Mouse (Mus musculus): Measurements from ENCODE around the gene Fign. TPM values are rescaled to one million over a fixed set of nuclear protein-coding genes. Genes with fewer than 3 reads are reported as not detected.

The Fign gene
- polyA plus RNA-seq (2016; fragmentation: Nextera tagmentation; extraction: Ambion mirVana), result 17.0 and 19.6 TPM in 2 replicates

GRCm38 (mm10) chr2:64097937-64098617, at the start of gene Fign:
Gene Fign, minus strand, starts transcription at chr2:64098038.
- no peaks in the 10 kb centered on the region for H3K27me3 ChIP-seq
- peak; percentile 82 for ATAC-seq (ENCODE audit: low FRiP score, low read depth)
- peaks cover 24% of the 10 kb centered on the region for H3K4me1 ChIP-seq
- peak within 1 kb of the TSS; percentile 82 for H3K4me3 ChIP-seq
- WGBS, result under 1% methylated on average over 78 of the region's 85 CpGs
- H3K36me3 ChIP-seq, result no peaks in the 10 kb centered on the region
- H3K27ac ChIP-seq (replicated peaks), result peak within 1 kb of the TSS; percentile 100
- peak within 1 kb of the TSS; percentile 96 for H3K9ac ChIP-seq (replicated peaks)
- H3K9me3 ChIP-seq, result no peaks in the 10 kb centered on the region
- H3K4me2 ChIP-seq (replicated peaks), result peak within 1 kb of the TSS; percentile 72

GRCm38 (mm10) chr2:64133597-64133996, 35.8 kb upstream of the Fign start:
- no peaks in the 10 kb centered on the region for H3K9me3 ChIP-seq

GRCm38 (mm10) chr2:64120495-64120894, 22.7 kb upstream of the Fign start:
- no peaks in the 10 kb centered on the region for H3K9me3 ChIP-seq
- no peak for ATAC-seq (ENCODE audit: low FRiP score, low read depth)
- WGBS, result 88% methylated on average over 5 of the region's 5 CpGs

More at GRCm38 (mm10) chr2:64133597-64133996, 35.8 kb upstream of the Fign start:
- Histone ChIP-seq H3K27me3 (no peaks in the 10 kb centered on the region), H3K36me3 (no peaks in the 10 kb centered on the region), H3K4me3 (no peak overlapping the region), H3K4me2 (replicated peaks) (no peak overlapping the region), H3K4me1 (peaks cover 5% of the 10 kb centered on the region; the same call in 1 of the 2 replicates), H3K27ac (replicated peaks) (no peak overlapping the region), H3K9ac (replicated peaks) (no peak overlapping the region)
- 90% methylated on average over 4 of the region's 4 CpGs for WGBS
- ATAC-seq (ENCODE audit: low FRiP score, low read depth), result no peak

GRCm38 (mm10) chr2:64116613-64117012, 18.8 kb upstream of the Fign start:
- Histone ChIP-seq H3K4me3 (no peak overlapping the region), H3K9ac (replicated peaks) (no peak overlapping the region), H3K4me1 (no peaks in the 10 kb centered on the region), H3K27me3 (no peaks in the 10 kb centered on the region), H3K27ac (replicated peaks) (no peak overlapping the region), H3K4me2 (replicated peaks) (no peak overlapping the region), H3K9me3 (no peaks in the 10 kb centered on the region), H3K36me3 (no peaks in the 10 kb centered on the region)
- 78% methylated on average over 7 of the region's 7 CpGs for WGBS
- ATAC-seq (ENCODE audit: low FRiP score, low read depth), result no peak

More at GRCm38 (mm10) chr2:64120495-64120894, 22.7 kb upstream of the Fign start:
- Histone ChIP-seq H3K9ac (replicated peaks) (no peak overlapping the region), H3K4me1 (no peaks in the 10 kb centered on the region), H3K36me3 (no peaks in the 10 kb centered on the region), H3K27ac (replicated peaks) (no peak overlapping the region), H3K4me3 (no peak overlapping the region), H3K27me3 (no peaks in the 10 kb centered on the region), H3K4me2 (replicated peaks) (no peak overlapping the region)

GRCm38 (mm10) chr2:64111133-64111532, 13.3 kb upstream of the Fign start:
- Histone ChIP-seq H3K4me2 (replicated peaks) (no peak overlapping the region), H3K4me1 (no peaks in the 10 kb centered on the region), H3K27ac (replicated peaks) (no peak overlapping the region), H3K27me3 (no peaks in the 10 kb centered on the region), H3K4me3 (no peak overlapping the region), H3K9me3 (no peaks in the 10 kb centered on the region), H3K36me3 (no peaks in the 10 kb centered on the region), H3K9ac (replicated peaks) (no peak overlapping the region)
- no peak for ATAC-seq (ENCODE audit: low FRiP score, low read depth)
- 90% methylated on average over 3 of the region's 3 CpGs for WGBS

GRCm38 (mm10) chr2:64109860-64110259, 12.0 kb upstream of the Fign start:
- Histone ChIP-seq H3K36me3 (no peaks in the 10 kb centered on the region), H3K27me3 (no peaks in the 10 kb centered on the region), H3K4me2 (replicated peaks) (no peak overlapping the region), H3K27ac (replicated peaks) (no peak overlapping the region), H3K9ac (replicated peaks) (no peak overlapping the region), H3K4me3 (no peak overlapping the region), H3K4me1 (no peaks in the 10 kb centered on the region), H3K9me3 (no peaks in the 10 kb centered on the region)
- no peak for ATAC-seq (ENCODE audit: low FRiP score, low read depth)
- WGBS, result 85% methylated on average over 4 of the region's 4 CpGs

DNA sequence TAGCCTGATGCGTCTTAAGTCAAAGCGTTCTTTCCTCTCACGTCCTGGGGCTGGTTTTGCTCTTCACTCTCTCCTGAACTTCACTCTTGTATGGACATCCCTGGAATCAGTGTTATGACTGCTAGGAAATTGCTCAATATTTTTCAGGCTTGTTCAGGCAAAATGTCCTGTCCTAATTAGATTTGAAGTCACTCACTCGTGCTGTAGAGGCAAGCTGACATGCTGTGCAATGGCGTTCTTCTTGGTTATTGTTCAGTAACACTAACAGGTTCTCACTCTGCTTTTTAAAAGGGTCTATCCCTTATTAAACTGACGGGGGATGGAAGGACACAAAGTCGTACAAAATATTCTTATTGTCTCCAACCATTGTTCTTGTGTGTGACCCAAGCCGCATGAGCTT, 10.2 kb upstream of the Fign start:
- Histone ChIP-seq H3K9me3 (no peaks in the 10 kb centered on the region), H3K36me3 (no peaks in the 10 kb centered on the region), H3K27ac (replicated peaks) (no peak overlapping the region), H3K4me1 (no peaks in the 10 kb centered on the region), H3K9ac (replicated peaks) (no peak overlapping the region), H3K4me2 (replicated peaks) (no peak overlapping the region), H3K4me3 (no peak overlapping the region), H3K27me3 (no peaks in the 10 kb centered on the region)
- ATAC-seq (ENCODE audit: low FRiP score, low read depth), result no peak
- WGBS, result 76% methylated on average over 8 of the region's 8 CpGs

GRCm38 (mm10) chr2:64098618-64099320, 931 bp upstream of the Fign start:
- ATAC-seq (ENCODE audit: low FRiP score, low read depth), result peak; percentile 85
- no peaks in the 10 kb centered on the region for H3K9me3 ChIP-seq
- peak overlapping the region; percentile 96 for H3K9ac ChIP-seq (replicated peaks)
- peak overlapping the region; percentile 82 for H3K4me3 ChIP-seq
- H3K27ac ChIP-seq (replicated peaks), result peak overlapping the region; percentile 100
- under 1% methylated on average over 21 of the region's 21 CpGs for WGBS
- H3K4me1 ChIP-seq, result peaks cover 18% of the 10 kb centered on the region
- no peaks in the 10 kb centered on the region for H3K36me3 ChIP-seq
- H3K4me2 ChIP-seq (replicated peaks), result peak overlapping the region; percentile 72
- no peaks in the 10 kb centered on the region for H3K27me3 ChIP-seq

DNA sequence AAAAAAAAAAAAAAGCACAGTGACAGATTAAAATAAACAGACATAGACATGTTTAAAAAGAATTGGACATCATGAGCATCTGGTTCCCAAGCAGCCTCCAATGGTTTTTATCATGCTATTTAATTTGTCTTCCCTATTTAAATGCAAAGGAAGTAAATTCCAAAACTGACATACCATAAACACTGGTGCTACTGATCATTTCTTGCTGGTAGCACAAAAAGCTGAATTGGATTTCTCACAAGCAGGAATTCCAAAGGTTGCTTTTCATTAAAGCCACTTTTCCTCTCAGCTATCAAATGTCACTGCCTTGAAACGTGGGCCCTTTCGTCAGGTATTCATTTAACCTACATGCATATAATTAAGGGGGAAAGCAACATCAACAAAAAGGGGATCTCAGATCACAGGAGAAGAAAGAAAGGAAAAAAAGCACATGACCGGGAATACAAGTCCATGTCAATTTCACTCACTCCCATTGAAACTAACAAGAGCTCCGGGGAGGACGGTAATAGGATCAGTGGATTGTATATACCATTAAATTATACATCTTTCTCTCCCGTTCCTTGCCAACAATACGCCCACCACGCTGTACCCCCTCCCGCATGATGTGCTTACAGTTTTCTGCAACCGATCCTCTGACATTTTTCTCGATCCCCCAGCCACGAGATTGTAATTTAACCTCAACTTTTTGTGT, 972 bp downstream of the Fign start:
- 0% methylated on average over 12 of the region's 12 CpGs for whole genome bisulfite sequencing
- Histone ChIP-seq H3K9me3 (no peaks in the 10 kb centered on the region), H3K27ac (replicated peaks) (peak overlapping the region; percentile 100), H3K4me1 (peaks cover 26% of the 10 kb centered on the region), H3K36me3 (no peaks in the 10 kb centered on the region), H3K4me2 (replicated peaks) (peak overlapping the region; percentile 72), H3K27me3 (no peaks in the 10 kb centered on the region), H3K9ac (replicated peaks) (peak overlapping the region; percentile 96), H3K4me3 (peak overlapping the region; percentile 82)
- ATAC-seq (ENCODE audit: low FRiP score, low read depth), result peak; percentile 35; the same call in 1 of the 2 replicates

DNA sequence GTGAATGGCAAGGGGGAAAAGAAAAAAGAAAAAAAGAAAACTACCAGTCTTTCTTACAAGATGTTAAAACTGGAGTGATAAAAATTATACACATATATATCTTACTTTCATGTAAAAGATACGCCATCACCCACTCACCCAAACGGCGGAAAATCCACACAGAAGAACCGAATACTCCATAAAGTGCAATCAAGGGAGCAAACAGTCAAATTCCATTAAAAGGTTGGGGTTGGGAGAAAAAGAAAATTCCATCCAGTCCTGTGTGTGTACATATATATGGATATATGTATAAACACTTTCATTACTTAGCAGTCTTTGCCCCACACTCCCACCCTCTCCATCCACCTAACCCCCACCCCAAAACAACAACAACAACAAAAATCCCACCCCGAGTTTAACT, 1.7 kb downstream of the Fign start:
- Histone ChIP-seq H3K4me2 (replicated peaks) (peak overlapping the region; percentile 72), H3K27me3 (no peaks in the 10 kb centered on the region), H3K36me3 (no peaks in the 10 kb centered on the region), H3K27ac (replicated peaks) (0 out of 2 replicates have a peak overlapping the region, but pooled peaks have one; percentile 20), H3K9ac (replicated peaks) (peak overlapping the region; percentile 52; the same call in 1 of the 2 replicates), H3K4me1 (peaks cover 26% of the 10 kb centered on the region), H3K4me3 (peak overlapping the region; percentile 82), H3K9me3 (no peaks in the 10 kb centered on the region)
- no peak for ATAC-seq (ENCODE audit: low FRiP score, low read depth)
- WGBS, result 17% methylated on average over 5 of the region's 5 CpGs

- ATAC-seq (ENCODE audit: low FRiP score, low read depth), result no peak
- Histone ChIP-seq H3K4me3 (peak overlapping the region; percentile 82), H3K27ac (replicated peaks) (peak overlapping the region; percentile 71), H3K27me3 (no peaks in the 10 kb centered on the region), H3K9me3 (no peaks in the 10 kb centered on the region), H3K9ac (replicated peaks) (peak overlapping the region; percentile 52), H3K4me2 (replicated peaks) (peak overlapping the region; percentile 72), H3K36me3 (no peaks in the 10 kb centered on the region), H3K4me1 (peaks cover 26% of the 10 kb centered on the region)
- WGBS, result 8% methylated on average over 5 of the region's 5 CpGs
Observed at GRCm38 (mm10) chr2:64095561-64095960, 2.3 kb downstream of the Fign start.

DNA sequence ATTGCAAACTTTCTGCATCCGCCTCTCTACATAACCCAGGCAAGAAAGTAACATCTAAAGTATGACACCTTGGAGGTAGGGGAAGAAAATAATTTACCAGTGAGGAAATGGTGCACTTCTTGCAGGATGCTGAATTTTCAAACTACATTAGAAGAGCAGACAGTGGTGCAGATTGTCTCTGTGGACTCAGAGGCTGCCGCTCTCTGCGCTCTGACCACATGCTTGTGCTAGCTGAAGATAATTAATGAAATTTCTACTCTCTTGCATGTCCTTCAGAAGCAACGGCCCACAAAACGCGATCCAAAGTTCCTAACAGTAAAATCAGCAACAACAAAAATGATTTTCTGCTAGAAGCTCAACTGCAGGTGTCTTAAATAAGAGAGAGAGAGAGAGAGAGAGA, 4.8 kb downstream of the Fign start:
- H3K27me3 ChIP-seq, result no peaks in the 10 kb centered on the region
- no peak for ATAC-seq (ENCODE audit: low FRiP score, low read depth)
- H3K9me3 ChIP-seq, result no peaks in the 10 kb centered on the region
- H3K36me3 ChIP-seq, result no peaks in the 10 kb centered on the region
- H3K4me1 ChIP-seq, result peaks cover 21% of the 10 kb centered on the region
- no peak overlapping the region for H3K4me3 ChIP-seq
- H3K27ac ChIP-seq (replicated peaks), result no peak overlapping the region; the same call in 1 of the 2 replicates
- peak overlapping the region; percentile 19 for H3K4me2 ChIP-seq (replicated peaks)
- no peak overlapping the region for H3K9ac ChIP-seq (replicated peaks)
- WGBS, result 77% methylated on average over 6 of the region's 6 CpGs
